Mouse (Mus musculus) spleen, adult 2 months (tissue): ENCODE measurements around the gene Agxt.

Experiments used
- CTCF ChIP-seq: fragments of 200-500 bp; IDR thresholded peaks from 2 replicates; pipeline ENCODE4 v1.5.1; 2011; ENCODE audit warnings: mild to moderate bottlenecking, inconsistent platforms; ENCODE audit not compliant: insufficient read depth, insufficient read length, insufficient replicate concordance; ENCODE audit errors: extremely low read depth
- POLR2A ChIP-seq: fragments of 200-500 bp; IDR thresholded peaks from 2 replicates; pipeline ENCODE4 v1.6.1; 2011; ENCODE audit warnings: low read depth, low read length, inconsistent platforms

GRCm38 (mm10) chr1:93128710-93129349 is 6.2 kb upstream of the Agxt start:
- TF ChIP-seq CTCF = no peak
- no peak for TF ChIP-seq POLR2A
